Mouse (Mus musculus): ENCODE data around the gene Pip4k2c.
"Not testable (repeated sequence)": the region's sequence is repeated elsewhere in the genome, so short reads cannot be mapped to it uniquely, and the experiment has no call there.

The Pip4k2c gene

DNA sequence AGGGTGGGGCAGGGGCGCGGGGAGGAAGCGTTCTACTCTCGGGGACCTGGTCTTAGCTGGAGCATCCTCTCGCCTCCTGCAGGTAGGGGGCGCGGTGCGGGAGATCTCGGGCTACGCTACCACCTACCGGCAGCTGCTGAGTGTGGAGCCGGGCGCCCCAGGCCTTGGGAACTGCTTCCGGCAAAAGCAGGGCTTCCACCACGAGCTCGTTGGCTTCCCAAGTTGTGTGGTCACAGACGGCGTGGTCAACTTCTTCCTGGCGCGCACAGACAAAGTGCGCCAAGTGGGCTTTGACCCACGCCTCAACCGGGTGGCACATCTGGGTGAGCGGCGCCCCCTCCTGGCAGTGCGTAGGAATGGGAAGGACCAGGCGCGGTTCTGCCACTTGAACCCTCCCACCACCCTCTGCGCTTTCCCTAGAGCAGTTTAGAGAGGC lies 40.5 kb downstream of the Pip4k2c start:
- DNase-seq (ENCODE audit: low read depth, low spot score), result no peak

- DNase-seq (ENCODE audit: low read depth, low spot score), result no peak
These were observed 41.4 kb downstream of the Pip4k2c start for GRCm38 (mm10) chr10:127170002-127170401.

- DNase-seq (ENCODE audit: low read depth, low spot score), result no peak
These were observed 43.7 kb downstream of the Pip4k2c start for GRCm38 (mm10) chr10:127167614-127168192.

DNA sequence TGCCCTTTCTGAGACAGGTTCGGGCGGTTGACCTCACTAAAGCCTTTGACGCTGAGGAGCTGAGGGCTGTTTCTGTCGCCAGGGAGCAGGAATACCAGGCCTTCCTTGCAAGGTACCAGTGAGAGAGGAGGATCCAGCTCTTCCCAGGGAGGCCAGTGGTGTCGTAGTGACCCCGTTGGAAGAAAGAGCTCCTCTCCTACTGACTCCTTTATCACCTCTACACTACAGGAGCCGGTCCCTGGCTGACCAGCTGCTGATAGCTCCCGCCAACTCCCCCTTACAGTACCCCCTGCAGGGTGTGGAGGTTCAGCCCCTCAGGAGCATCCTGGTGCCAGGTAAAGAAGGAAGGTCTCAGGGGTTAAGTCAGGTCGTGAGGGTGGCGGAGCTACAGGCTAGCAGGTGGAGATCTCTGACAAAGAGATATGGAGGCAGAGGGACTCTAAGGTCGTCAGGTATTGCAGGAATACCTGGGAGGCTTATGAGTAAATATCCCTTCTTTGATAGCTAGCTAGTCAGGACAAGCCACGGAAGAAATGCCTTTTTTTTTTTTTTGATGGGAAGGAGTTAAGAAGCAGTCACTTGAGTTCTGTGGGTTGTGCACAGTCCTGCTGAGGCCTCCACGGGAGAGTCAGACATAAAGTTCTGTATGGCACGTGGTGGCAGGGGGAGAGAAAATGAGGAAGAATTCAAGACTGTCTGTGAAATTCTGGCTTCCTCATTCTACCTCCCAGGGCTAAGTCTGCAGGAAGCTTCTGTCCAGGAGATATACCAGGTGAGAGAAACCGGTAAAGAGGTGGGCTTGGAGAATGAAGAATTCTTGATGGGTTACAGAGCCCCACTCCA lies 44.4 kb downstream of the Pip4k2c start:
- DNase-seq (ENCODE audit: low read depth, low spot score), result no peak

GRCm38 (mm10) chr10:127166404-127166715 lies 45.0 kb downstream of the Pip4k2c start:
- no peak for DNase-seq (ENCODE audit: low read depth, low spot score)

- DNase-seq (ENCODE audit: low read depth, low spot score), result no peak
These were observed 45.6 kb downstream of the Pip4k2c start for GRCm38 (mm10) chr10:127165654-127166403.

DNA sequence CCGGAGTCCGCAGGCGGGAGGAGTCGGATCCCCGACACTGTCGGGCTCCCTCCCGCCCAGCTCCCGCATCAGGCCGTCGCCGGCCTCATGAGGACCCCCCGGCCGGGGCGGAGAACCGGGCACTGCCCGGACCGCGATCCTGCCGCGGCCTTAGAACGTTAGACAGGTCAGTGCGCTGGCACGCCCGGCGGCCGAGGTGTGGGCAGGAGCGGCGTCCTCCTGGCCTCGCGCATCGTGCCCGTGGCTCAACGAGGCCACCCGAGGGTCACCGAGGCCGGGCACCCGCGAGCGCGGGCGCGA lies 46.1 kb downstream of the Pip4k2c start:
- DNase-seq (ENCODE audit: low read depth, low spot score), result no peak

DNA sequence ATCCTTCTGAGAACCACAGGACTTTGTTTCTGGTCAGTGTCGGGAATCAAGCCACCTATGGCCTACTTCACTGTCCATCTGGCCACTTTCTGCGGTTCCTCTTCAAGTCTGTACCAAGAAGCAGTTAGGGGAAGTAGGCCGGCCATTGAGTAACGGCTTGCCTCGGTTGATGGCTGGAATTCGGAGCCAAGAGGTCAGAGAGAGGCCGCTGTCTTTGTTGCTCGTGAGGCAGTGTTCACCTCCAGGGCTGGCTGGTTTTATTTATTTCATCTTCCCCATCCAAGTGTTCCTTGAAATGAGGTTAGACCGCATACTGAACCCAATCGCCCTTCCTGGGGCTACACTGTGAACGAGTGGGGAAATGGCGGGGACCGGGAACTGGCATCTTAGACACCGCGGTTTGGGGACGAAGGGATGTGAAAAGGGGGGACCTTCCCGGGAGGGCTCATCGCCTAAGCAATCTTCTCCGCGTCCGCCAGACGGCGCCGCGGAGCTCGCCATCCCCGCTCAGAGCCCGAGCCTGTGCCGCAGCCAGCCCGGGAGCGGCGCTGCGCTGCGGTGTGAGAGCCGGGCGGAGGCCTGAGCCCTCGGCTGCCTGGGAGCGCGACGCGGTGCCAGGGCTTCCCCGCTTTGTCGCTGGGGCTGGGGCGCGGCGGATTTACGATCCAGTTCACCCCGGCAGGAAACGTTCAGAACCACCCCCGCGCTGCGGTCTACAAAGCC lies 46.6 kb downstream of the Pip4k2c start, which contains the start of gene B4galnt1:
B4galnt1 (plus strand) TSS at position 595 of the 723 bp plus-strand sequence.
- no peak for DNase-seq (ENCODE audit: low read depth, low spot score)

- DNase-seq (ENCODE audit: low read depth, low spot score), result no peak
These were observed 47.2 kb downstream of the Pip4k2c start for GRCm38 (mm10) chr10:127164190-127164589.

DNA sequence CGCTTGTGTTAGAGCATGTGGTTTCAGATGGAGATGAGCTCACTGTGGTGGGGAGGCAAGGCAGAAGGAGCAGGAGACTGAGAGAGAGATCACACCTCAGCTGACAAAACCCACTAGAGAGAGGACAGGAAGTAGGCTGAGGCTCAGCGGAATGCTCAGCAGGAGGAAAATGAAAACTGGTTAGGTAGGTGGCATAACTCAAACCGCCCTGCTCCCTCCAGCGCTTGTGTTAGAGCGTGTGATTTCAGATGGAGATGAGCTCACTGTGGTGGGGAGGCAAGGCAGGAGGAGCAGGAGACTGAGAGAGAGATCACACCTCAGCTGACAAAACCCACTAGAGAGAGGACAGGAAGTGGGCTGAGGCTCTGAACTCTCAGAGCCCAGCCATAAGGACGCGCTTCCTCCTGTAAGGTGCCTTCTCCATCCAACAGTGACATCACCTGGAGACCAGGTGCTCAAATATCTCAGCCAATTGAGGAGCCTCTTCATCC lies 48.6 kb downstream of the Pip4k2c start:
- peak; percentile 86 for DNase-seq (ENCODE audit: low read depth, low spot score)

DNA sequence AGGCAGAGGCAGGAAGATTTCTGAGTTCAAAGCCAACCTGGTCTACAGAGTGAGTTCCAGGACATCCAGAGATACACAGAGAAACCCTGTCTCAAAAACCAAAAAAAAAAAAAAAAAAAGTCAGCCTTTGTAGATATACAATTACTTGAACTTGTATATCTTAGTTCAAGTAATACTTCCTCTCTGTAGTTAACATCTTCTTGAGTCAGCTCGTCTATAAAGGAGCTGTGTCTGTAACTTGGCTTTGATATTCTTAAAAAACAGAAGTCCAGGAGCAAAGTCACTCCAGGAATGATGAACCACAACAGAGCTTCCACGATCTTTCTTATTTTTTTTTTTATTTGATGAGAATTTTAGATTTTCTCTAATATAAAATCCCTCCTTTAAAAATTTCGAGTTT lies 50.7 kb downstream of the Pip4k2c start:
- no peak for DNase-seq (ENCODE audit: low read depth, low spot score)

DNA sequence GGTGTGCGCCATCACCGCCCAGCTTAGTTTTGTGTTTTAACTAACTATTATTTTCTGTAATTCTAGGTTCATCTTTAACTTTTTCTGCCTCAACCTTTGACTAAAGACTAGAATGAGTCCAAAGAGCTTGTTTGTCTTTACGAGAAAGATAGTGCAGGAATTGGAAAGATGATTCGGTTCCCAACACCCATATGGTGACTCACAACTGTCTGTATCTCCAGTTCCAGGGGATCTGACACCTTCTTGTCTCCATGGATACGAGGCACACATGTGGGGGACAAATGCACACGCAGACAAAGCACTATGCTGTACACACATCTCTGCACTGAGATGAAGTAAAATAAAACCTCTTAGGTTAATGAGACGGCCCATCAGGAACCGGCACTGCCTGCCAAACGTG lies 51.3 kb downstream of the Pip4k2c start:
- no peak for DNase-seq (ENCODE audit: low read depth, low spot score)

- no peak for DNase-seq (ENCODE audit: low read depth, low spot score)
These were observed 52.9 kb downstream of the Pip4k2c start for GRCm38 (mm10) chr10:127158471-127158870.

GRCm38 (mm10) chr10:127156511-127156910 lies 54.9 kb downstream of the Pip4k2c start:
- no peak for DNase-seq (ENCODE audit: low read depth, low spot score)

DNA sequence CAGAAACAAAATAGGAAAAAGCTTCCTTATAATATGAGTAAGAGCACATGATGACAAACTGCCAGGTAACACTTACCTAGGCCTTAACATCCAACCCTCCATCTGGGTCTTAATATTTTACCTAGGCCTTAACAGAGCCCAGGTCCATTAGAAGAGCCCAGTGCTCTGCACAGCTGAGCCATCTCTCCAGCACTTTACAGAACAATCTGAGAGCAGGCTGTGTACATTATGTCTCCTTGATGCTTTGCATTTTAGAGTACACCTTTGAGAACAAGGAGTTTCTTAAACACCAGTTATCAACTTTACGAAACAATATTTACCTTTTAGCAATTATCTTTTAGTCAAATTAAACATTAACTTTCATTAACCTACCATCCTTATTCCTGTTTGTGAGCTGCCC lies 55.3 kb downstream of the Pip4k2c start:
- DNase-seq (ENCODE audit: low read depth, low spot score), result no peak

DNA sequence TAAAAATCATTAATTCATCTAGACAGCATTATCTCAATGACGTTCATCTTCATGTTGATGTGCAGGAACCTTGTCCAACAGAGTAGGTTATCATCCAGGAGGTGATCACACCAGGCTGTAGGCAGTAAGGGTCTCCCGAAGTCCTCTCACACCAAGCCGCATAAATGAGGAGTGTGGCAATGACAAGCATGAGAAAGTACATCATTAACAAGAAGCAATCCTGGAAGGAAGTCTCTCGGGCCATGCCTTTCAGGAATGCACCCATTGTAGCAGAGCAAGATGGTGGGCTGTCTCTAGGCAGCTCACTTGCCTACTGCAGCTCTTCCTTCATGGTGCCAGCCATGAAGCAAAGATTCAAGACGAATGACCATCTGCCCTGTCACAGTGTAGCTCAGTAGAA lies 56.7 kb downstream of the Pip4k2c start:
- no peak for DNase-seq (ENCODE audit: low read depth, low spot score)

DNA sequence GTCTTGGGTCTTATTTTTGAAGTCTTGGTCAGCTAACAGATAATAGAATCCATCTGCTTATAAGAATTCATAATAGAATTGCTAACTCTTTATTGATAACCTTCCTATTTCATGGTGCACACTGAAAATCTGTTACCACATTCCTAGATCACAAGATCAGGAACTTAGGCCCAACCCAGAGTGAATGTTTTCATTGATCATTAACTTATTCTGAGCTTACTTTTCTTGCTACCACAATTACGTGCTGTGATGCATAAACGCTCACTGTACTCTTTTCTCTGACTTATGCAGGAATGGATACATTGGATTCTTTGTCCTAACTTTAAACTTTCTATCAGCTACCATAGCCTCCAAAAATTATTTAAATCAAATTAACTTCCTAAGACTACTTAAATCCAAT lies 57.1 kb downstream of the Pip4k2c start:
- DNase-seq (ENCODE audit: low read depth, low spot score), result no peak

- DNase-seq (ENCODE audit: low read depth, low spot score), result no peak
These were observed 58.1 kb downstream of the Pip4k2c start for GRCm38 (mm10) chr10:127153323-127153722.

GRCm38 (mm10) chr10:127152556-127152955 lies 58.8 kb downstream of the Pip4k2c start:
- not testable (repeated sequence) for DNase-seq (ENCODE audit: low read depth, low spot score)

DNA sequence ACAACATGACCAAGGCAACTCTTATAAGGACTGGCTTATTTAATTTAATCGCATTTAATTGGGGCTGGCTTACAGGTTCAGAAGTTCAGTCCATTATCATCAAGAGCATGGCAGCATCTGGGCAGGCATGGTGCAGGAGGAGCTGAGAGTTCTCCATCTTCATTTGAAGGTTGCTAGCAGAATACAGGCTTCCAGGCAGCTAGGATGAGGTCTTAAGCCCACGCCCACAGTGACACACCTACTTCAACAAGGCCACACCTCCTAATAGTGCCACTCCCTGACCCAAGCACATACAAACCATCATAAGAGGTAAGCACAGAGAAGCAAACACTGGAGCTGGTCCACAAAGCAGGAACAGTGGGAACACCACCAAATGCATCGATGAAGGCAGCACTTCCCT lies 60.2 kb downstream of the Pip4k2c start:
- not testable (repeated sequence) for DNase-seq (ENCODE audit: low read depth, low spot score)

- no peak for DNase-seq (ENCODE audit: low read depth, low spot score)
These were observed 60.9 kb downstream of the Pip4k2c start for GRCm38 (mm10) chr10:127150471-127150872.

- no peak for DNase-seq (ENCODE audit: low read depth, low spot score)
These were observed 64.2 kb downstream of the Pip4k2c start for GRCm38 (mm10) chr10:127147135-127147534.
